Mouse (Mus musculus): ENCODE results near the gene Klf3.
"Not testable (repeated sequence)": the region's sequence is repeated elsewhere in the genome, so short reads cannot be mapped to it uniquely, and the experiment has no call there.

Klf3 gene

DNA sequence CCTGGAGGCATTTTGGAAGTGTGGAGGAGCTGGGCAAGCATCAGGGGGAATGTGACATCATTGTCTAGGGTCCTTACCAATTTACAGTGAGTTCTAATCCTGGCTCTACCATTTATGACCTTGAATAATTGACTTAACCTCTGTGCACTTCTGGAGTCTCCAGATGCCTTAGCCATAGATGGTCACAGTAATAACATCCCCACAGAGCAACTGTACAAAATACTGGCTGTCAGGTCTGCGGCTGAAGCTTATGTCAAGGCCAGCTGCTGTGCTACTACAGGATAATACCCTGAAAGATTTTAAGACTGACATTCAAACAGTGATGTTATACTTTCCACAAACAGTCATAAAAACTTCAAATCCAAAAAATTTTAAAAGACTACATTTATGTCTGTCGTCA is 75.3 kb downstream of the Klf3 start:
- no peak for DNase-seq (ENCODE audit: low spot score in 2 of 2)

- no peak for DNase-seq (ENCODE audit: low spot score in 2 of 2)
Observed at GRCm38 (mm10) chr5:64879241-64879640, 76.1 kb downstream of the Klf3 start.

GRCm38 (mm10) chr5:64881559-64881958 is 78.4 kb downstream of the Klf3 start:
- DNase-seq (ENCODE audit: low spot score in 2 of 2): not testable (repeated sequence)

DNA sequence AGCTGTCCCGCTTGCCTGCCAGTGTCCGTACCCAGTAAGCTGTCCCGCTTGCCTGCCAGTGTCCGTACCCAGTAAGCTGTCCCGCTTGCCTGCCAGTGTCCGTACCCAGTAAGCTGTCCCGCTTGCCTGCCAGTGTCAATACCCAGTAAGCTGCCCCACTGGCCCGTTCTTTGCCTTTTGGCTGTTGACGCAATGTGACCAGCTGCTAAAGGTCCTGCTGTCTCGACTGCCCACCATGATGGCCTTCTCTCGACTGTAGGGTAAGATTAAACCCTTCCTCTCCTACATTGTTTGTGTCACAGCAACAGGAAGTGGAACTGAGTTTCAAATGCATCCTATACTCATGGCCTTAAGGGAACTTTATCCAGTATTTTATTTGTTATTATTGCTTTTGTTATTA is 78.8 kb downstream of the Klf3 start:
- DNase-seq (ENCODE audit: low spot score in 2 of 2): not testable (repeated sequence)

Measured in right cerebral cortex, postnatal 36 days (tissue).